ENCODE assay signal across 13 mouse cellular contexts in the genomic region with DNA sequence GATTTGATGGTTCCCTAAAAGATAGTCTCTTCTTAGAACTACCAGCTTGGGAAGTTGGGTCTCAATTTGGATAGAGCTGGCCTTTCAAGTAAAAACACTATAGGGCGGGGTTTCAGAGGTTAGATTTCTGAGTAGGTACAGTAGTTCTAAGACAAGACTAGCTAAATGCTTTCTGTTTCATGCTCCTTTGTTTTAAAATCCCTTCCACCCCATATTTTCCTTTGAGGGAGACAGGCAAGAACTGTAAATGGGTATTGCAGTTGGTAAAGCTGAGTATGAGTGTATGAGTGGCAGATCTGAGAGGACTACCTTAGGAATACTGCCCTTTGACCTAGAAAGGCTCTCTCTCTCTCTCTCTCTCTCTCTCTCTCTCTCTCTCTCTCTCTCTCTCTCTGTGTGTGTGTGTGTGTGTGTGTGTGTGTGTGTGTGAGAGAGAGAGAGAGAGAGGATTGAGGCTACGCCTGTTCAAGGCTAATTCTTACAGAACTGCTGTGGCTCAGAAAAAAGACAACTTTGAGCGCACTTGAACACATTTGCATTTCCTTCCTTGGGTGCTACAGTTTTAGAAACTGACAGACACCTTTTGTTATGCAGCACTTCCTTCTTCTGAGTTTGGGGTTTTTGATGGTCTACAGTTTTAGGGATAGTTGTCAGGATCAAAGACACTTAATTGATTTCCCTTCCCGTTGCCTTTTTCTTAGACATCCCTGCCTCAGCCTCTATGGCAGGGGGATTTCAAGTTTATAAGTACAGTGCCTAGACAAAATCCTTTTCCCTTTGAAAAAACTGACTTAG. TPM values are rescaled to one million over a fixed set of nuclear protein-coding genes. Genes with fewer than 3 reads are reported as not detected.
DNase-seq lines count a peak whose midpoint lies in the region; TF ChIP-seq lines count a peak whose summit lies in the region.
"Had no signal": no experiment of that assay in that cellular context is flagged by ENCODE, and none has a peak within 500 bp of the region (broad histone marks: within the 10 kb centered on the region; RNA-seq: fewer than 3 reads in every experiment).

No protein-coding gene starts in this region.

- no peak for TF ChIP-seq POLR2A in kidney, adult 2 months (IDR thresholded peaks at IDR 0.05; ENCODE audit: low read depth, low read length)
- TF ChIP-seq POLR2A in olfactory bulb, adult 2 months (IDR thresholded peaks at IDR 0.05; ENCODE audit: insufficient read depth, low read depth, low read length), result no peak

- WGBS in kidney, adult 2 months, result 57% methylated on average over 4 of the region's 4 CpGs
- WGBS in olfactory bulb, adult 2 months, result 74% methylated on average over 4 of the region's 4 CpGs

- H3K4me1 ChIP-seq in kidney, adult 2 months (ENCODE audit: control insufficient read depth, insufficient read depth, low read length), result peaks cover 9% of the 10 kb centered on the region
- H3K4me1 ChIP-seq in olfactory bulb, adult 2 months (ENCODE audit: control insufficient read depth, insufficient read depth, low read length), result peaks cover 7% of the 10 kb centered on the region

- H3K36me3 ChIP-seq in kidney, adult 2 months (ENCODE audit: control insufficient read depth, insufficient read depth, low read length), result no peaks in the 10 kb centered on the region; the same call in 1 of the 2 replicates

- H3K27ac ChIP-seq in kidney, adult 2 months (ENCODE audit: insufficient read depth, low read depth, low read length), result peak overlapping the region; percentile 44; the same call in 1 of the 2 replicates
- H3K27ac ChIP-seq in olfactory bulb, adult 2 months (ENCODE audit: insufficient read depth, low read depth, low read length), result 0 out of 2 replicates have a peak overlapping the region, but pooled peaks have one; percentile 31
- H3K27ac ChIP-seq: forebrain, embryonic 12.5 days had no signal

- no peaks in the 10 kb centered on the region for H3K27me3 ChIP-seq in kidney, adult 2 months (replicated peaks; ENCODE audit: control insufficient read depth, insufficient read depth, low read length)
- H3K27me3 ChIP-seq: forebrain, embryonic 12.5 days had no signal

- no peak for DNase-seq in kidney, adult 2 months
- DNase-seq in kidney, adult 9 months, result no peak
- peak; percentile 68 to 72 for DNase-seq in spleen, postnatal 36 days (ENCODE audit: low spot score in 2 of 2)
- no peak for DNase-seq in spleen, postnatal 10 days (ENCODE audit: low spot score in 2 of 2)
- DNase-seq in ZHBTc4 (ENCODE audit: low read depth, low spot score), result peak; percentile 66
- DNase-seq in right cerebral cortex, adult 18-20 months, result no peak
- no peak for DNase-seq in adrenal gland, postnatal 25 days
- DNase-seq: adrenal gland, adult 8-10 months; cerebellum, adult 11 months; embryo, embryonic 11 days; gastrocnemius, postnatal 25 days had no signal

- no peak for TF ChIP-seq CTCF in kidney, adult 2 months (conservative IDR thresholded peaks at IDR 0.05; ENCODE audit: insufficient read depth, insufficient read length, low read depth, low read length)
- TF ChIP-seq CTCF in olfactory bulb, adult 2 months (IDR thresholded peaks at IDR 0.05; ENCODE audit: insufficient read depth, low read depth, low read length), result no peak

- H3K4me3 ChIP-seq in kidney, adult 2 months (ENCODE audit: insufficient read depth, low read depth, low read length), result no peak overlapping the region
- H3K4me3 ChIP-seq in olfactory bulb, adult 2 months (ENCODE audit: insufficient read depth, low read depth, low read length), result no peak overlapping the region
- H3K4me3 ChIP-seq: forebrain, embryonic 12.5 days had no signal

RNA-seq across cellular contexts. Expression of a gene that starts 3.3 kb away (rescaled TPM):
- 71.5 and 71.6 TPM in 2 replicates for polyA plus RNA-seq in kidney, adult 2 months (2012; rRNA removed)
- polyA plus RNA-seq in olfactory bulb, adult 2 months (2012; ENCODE audit: insufficient read depth, insufficient read length, low replicate concordance, missing spikeins), result 140 and 283 TPM in 2 replicates
- 114 and 119 TPM in 2 replicates for total RNA-seq in adrenal gland, postnatal 25 days (2021)

Comparison
In these comparisons a context has a peak if more than half of its experiments do, and no peak if none do; other contexts are left out.
1. DNase-seq: peak in spleen, postnatal 36 days (2 of 2) and ZHBTc4 (single experiment); none in kidney, adult 2 months (single experiment), kidney, adult 9 months (single experiment), spleen, postnatal 10 days (0 of 2), right cerebral cortex, adult 18-20 months (single experiment) and adrenal gland, postnatal 25 days (single experiment).